Mouse (Mus musculus) heart, adult 2 months (tissue): Measurements from ENCODE around the gene Atg10.

Experiments used
- CTCF ChIP-seq: fragments of 200-600 bp; IDR thresholded peaks from 2 replicates; pipeline ENCODE4 v1.8.1; 2022; ENCODE audit warnings: antibody characterized with exemption, mild to moderate bottlenecking, moderate library complexity
- POLR2A ChIP-seq: fragments of 200-500 bp; IDR thresholded peaks from 2 replicates; pipeline ENCODE4 v1.6.1; 2011; ENCODE audit warnings: mild to moderate bottlenecking, low read depth, low read length, control low read depth; ENCODE audit not compliant: insufficient read depth

DNA sequence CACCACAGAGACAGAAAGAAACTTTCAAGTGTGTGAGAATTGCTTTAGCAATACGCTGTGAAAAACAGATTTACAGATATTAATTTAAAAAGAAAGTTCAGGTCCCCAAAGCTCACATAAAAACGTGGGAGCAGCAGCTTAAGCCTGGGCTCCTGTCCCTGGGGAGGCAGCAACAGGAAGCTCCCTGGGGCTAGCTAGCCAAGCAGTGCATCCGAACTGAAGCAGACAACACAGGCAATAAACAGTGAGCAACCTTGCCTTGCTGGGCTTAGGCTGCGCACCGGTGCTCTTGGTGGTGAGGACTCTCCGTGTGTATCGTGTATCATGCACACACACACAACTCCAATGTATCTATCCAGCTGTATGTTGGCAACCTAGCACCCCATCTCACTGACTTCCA is 21.2 kb downstream of the Atg10 start:
- no peak for TF ChIP-seq CTCF
- TF ChIP-seq POLR2A = no peak
